Mouse (Mus musculus): ENCODE measurements around the gene Tmprss15. TPM values are rescaled to one million over a fixed set of nuclear protein-coding genes. Genes with fewer than 3 reads are reported as not detected.

The Tmprss15 gene
- polyA plus RNA-seq (2014; fragmentation: Nextera tagmentation; extraction: Ambion mirVana), result 0.03 TPM in 1 of 2 replicates, not detected in the other

GRCm38 (mm10) chr16:79090997-79091396 lies at the start of gene Tmprss15:
Tmprss15 (minus strand) TSS chr16:79091097.
- no peaks in the 10 kb centered on the region for H3K9me3 ChIP-seq (ENCODE audit: control insufficient read depth, low read length)
- 83% methylated on average over 4 of the region's 4 CpGs for WGBS
- no peak for DNase-seq (ENCODE audit: low spot score)
- H3K27me3 ChIP-seq (ENCODE audit: control insufficient read depth, insufficient read depth, low read length), result no peaks in the 10 kb centered on the region
- H3K4me1 ChIP-seq (ENCODE audit: control insufficient read depth, insufficient read depth, low read length), result no peaks in the 10 kb centered on the region
- no peak within 1 kb of the TSS for H3K4me2 ChIP-seq (ENCODE audit: low read depth, severe bottlenecking)
- no peak for ATAC-seq (ENCODE audit: insufficient number of reproducible peaks, low FRiP score, low TSS enrichment, low read depth)
- H3K27ac ChIP-seq (replicated peaks; ENCODE audit: low read depth, low read length), result no peak within 1 kb of the TSS
- no peaks in the 10 kb centered on the region for H3K36me3 ChIP-seq (ENCODE audit: control insufficient read depth, insufficient read depth, low read length)
- no peak within 1 kb of the TSS for H3K4me3 ChIP-seq (ENCODE audit: low read depth, low read length)
- H3K9ac ChIP-seq (ENCODE audit: low read length), result no peak within 1 kb of the TSS

GRCm38 (mm10) chr16:79114879-79115278 lies 24.0 kb upstream of the Tmprss15 start:
- Histone ChIP-seq H3K36me3 (ENCODE audit: control insufficient read depth, insufficient read depth, low read length) (no peaks in the 10 kb centered on the region), H3K27ac (replicated peaks; ENCODE audit: low read depth, low read length) (no peak overlapping the region), H3K27me3 (ENCODE audit: control insufficient read depth, insufficient read depth, low read length) (no peaks in the 10 kb centered on the region), H3K4me1 (ENCODE audit: control insufficient read depth, insufficient read depth, low read length) (no peaks in the 10 kb centered on the region), H3K9me3 (ENCODE audit: control insufficient read depth, low read length) (no peaks in the 10 kb centered on the region), H3K9ac (ENCODE audit: low read length) (no peak overlapping the region), H3K4me2 (ENCODE audit: low read depth, severe bottlenecking) (no peak overlapping the region), H3K4me3 (ENCODE audit: low read depth, low read length) (no peak overlapping the region)
- ATAC-seq (ENCODE audit: insufficient number of reproducible peaks, low FRiP score, low TSS enrichment, low read depth) (no peak), DNase-seq (ENCODE audit: low spot score) (no peak)
- 80% methylated on average over 1 of the region's 1 CpGs for WGBS

- WGBS, result 66% methylated on average over 1 of the region's 1 CpGs
Observed at GRCm38 (mm10) chr16:79109516-79109915, 18.6 kb upstream of the Tmprss15 start.

GRCm38 (mm10) chr16:79108969-79109368 lies 18.1 kb upstream of the Tmprss15 start:
- H3K27me3 ChIP-seq (ENCODE audit: control insufficient read depth, insufficient read depth, low read length), result no peaks in the 10 kb centered on the region
- H3K36me3 ChIP-seq (ENCODE audit: control insufficient read depth, insufficient read depth, low read length), result no peaks in the 10 kb centered on the region
- H3K9ac ChIP-seq (ENCODE audit: low read length), result no peak overlapping the region
- DNase-seq (ENCODE audit: low spot score) (no peak), ATAC-seq (ENCODE audit: insufficient number of reproducible peaks, low FRiP score, low TSS enrichment, low read depth) (no peak)
- H3K4me2 ChIP-seq (ENCODE audit: low read depth, severe bottlenecking), result no peak overlapping the region
- 80% methylated on average over 5 of the region's 5 CpGs for WGBS
- no peaks in the 10 kb centered on the region for H3K4me1 ChIP-seq (ENCODE audit: control insufficient read depth, insufficient read depth, low read length)
- H3K9me3 ChIP-seq (ENCODE audit: control insufficient read depth, low read length), result no peaks in the 10 kb centered on the region
- no peak overlapping the region for H3K27ac ChIP-seq (replicated peaks; ENCODE audit: low read depth, low read length)
- H3K4me3 ChIP-seq (ENCODE audit: low read depth, low read length), result no peak overlapping the region

More at GRCm38 (mm10) chr16:79109516-79109915, 18.6 kb upstream of the Tmprss15 start:
- ATAC-seq (ENCODE audit: insufficient number of reproducible peaks, low FRiP score, low TSS enrichment, low read depth) (no peak), DNase-seq (ENCODE audit: low spot score) (no peak)
- Histone ChIP-seq H3K4me3 (ENCODE audit: low read depth, low read length) (no peak overlapping the region), H3K4me2 (ENCODE audit: low read depth, severe bottlenecking) (no peak overlapping the region), H3K9me3 (ENCODE audit: control insufficient read depth, low read length) (no peaks in the 10 kb centered on the region), H3K9ac (ENCODE audit: low read length) (no peak overlapping the region), H3K4me1 (ENCODE audit: control insufficient read depth, insufficient read depth, low read length) (no peaks in the 10 kb centered on the region), H3K36me3 (ENCODE audit: control insufficient read depth, insufficient read depth, low read length) (no peaks in the 10 kb centered on the region), H3K27me3 (ENCODE audit: control insufficient read depth, insufficient read depth, low read length) (no peaks in the 10 kb centered on the region), H3K27ac (replicated peaks; ENCODE audit: low read depth, low read length) (no peak overlapping the region)

DNA sequence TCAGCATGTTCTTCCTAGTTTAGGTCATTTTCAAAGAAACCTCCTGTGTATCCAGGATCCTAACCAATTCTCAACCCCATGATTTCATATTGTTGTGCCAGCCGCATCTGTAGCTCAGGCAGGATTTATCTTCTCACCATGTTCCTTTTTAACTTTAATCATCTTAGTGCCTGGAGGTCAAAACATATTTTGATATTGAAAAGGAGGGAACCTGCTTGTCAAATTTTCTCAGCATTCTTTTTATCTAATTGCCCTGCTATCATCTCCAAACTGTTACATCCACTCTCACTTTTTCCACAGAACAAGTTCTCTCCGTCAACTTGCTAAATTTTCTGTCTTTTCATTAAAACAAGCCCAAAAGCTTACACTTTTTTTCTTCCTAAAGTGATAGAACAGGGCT lies 9.4 kb upstream of the Tmprss15 start:
- Histone ChIP-seq H3K36me3 (ENCODE audit: control insufficient read depth, insufficient read depth, low read length) (no peaks in the 10 kb centered on the region), H3K4me1 (ENCODE audit: control insufficient read depth, insufficient read depth, low read length) (no peaks in the 10 kb centered on the region), H3K9ac (ENCODE audit: low read length) (no peak overlapping the region), H3K9me3 (ENCODE audit: control insufficient read depth, low read length) (no peaks in the 10 kb centered on the region), H3K27me3 (ENCODE audit: control insufficient read depth, insufficient read depth, low read length) (no peaks in the 10 kb centered on the region), H3K4me3 (ENCODE audit: low read depth, low read length) (no peak overlapping the region), H3K4me2 (ENCODE audit: low read depth, severe bottlenecking) (no peak overlapping the region), H3K27ac (replicated peaks; ENCODE audit: low read depth, low read length) (no peak overlapping the region)
- ATAC-seq (ENCODE audit: insufficient number of reproducible peaks, low FRiP score, low TSS enrichment, low read depth) (no peak), DNase-seq (ENCODE audit: low spot score) (no peak)
- WGBS, result 87% methylated on average over 2 of the region's 2 CpGs

DNA sequence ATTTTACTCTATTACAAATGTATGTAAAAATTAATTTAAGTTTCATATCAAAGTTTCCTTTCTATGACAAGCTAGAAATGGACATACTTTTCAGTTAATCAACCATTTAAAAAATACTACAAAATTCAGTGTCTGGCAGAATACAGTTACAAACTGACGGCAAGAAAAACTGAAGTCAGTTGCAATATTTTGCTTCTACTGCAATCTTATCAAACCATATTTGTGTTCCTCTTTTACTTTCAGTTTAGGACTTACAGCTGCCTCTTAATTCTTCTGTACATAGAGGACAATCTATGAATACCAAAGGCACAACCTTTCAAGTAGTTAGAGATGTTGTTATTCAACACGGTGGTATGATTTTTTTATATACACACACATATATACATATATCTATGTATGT lies 7.4 kb upstream of the Tmprss15 start:
- Histone ChIP-seq H3K4me1 (ENCODE audit: control insufficient read depth, insufficient read depth, low read length) (no peaks in the 10 kb centered on the region), H3K4me3 (ENCODE audit: low read depth, low read length) (no peak overlapping the region), H3K27ac (replicated peaks; ENCODE audit: low read depth, low read length) (no peak overlapping the region), H3K4me2 (ENCODE audit: low read depth, severe bottlenecking) (no peak overlapping the region), H3K9ac (ENCODE audit: low read length) (no peak overlapping the region), H3K36me3 (ENCODE audit: control insufficient read depth, insufficient read depth, low read length) (no peaks in the 10 kb centered on the region), H3K9me3 (ENCODE audit: control insufficient read depth, low read length) (no peaks in the 10 kb centered on the region), H3K27me3 (ENCODE audit: control insufficient read depth, insufficient read depth, low read length) (no peaks in the 10 kb centered on the region)
- 93% methylated on average over 2 of the region's 2 CpGs for WGBS
- DNase-seq (ENCODE audit: low spot score) (no peak), ATAC-seq (ENCODE audit: insufficient number of reproducible peaks, low FRiP score, low TSS enrichment, low read depth) (no peak)

DNA sequence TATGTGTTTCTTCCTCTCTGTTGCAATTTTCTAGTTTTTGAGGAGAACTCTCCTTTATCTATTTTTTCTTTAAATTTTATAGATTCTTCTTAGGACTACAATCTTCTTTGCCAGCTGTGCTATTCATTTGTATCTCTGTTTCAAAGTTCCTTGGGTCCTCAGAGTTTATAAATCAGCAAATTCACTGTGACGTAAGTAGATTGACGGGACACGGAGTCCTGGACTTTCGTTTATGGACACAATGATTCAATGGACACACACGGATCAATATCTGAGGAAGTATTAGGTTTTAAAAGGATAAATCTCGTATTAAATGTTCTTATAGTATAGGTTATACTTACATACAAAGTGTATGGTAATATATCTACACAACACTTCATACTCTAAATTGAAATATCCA lies 4.3 kb downstream of the Tmprss15 start:
- ATAC-seq (ENCODE audit: insufficient number of reproducible peaks, low FRiP score, low TSS enrichment, low read depth), result no peak
- H3K9me3 ChIP-seq (ENCODE audit: control insufficient read depth, low read length), result no peaks in the 10 kb centered on the region
- H3K4me2 ChIP-seq (ENCODE audit: low read depth, severe bottlenecking), result no peak overlapping the region
- no peak overlapping the region for H3K4me3 ChIP-seq (ENCODE audit: low read depth, low read length)
- DNase-seq (ENCODE audit: low spot score), result no peak
- H3K9ac ChIP-seq (ENCODE audit: low read length), result no peak overlapping the region
- H3K27me3 ChIP-seq (ENCODE audit: control insufficient read depth, insufficient read depth, low read length), result no peaks in the 10 kb centered on the region
- 87% methylated on average over 6 of the region's 6 CpGs for WGBS
- H3K36me3 ChIP-seq (ENCODE audit: control insufficient read depth, insufficient read depth, low read length), result no peaks in the 10 kb centered on the region
- no peaks in the 10 kb centered on the region for H3K4me1 ChIP-seq (ENCODE audit: control insufficient read depth, insufficient read depth, low read length)
- no peak overlapping the region for H3K27ac ChIP-seq (replicated peaks; ENCODE audit: low read depth, low read length)

GRCm38 (mm10) chr16:79063848-79064247 lies 27.0 kb downstream of the Tmprss15 start:
- WGBS, result 87% methylated on average over 1 of the region's 1 CpGs
- H3K9me3 ChIP-seq (ENCODE audit: control insufficient read depth, low read length), result no peaks in the 10 kb centered on the region
- no peaks in the 10 kb centered on the region for H3K4me1 ChIP-seq (ENCODE audit: control insufficient read depth, insufficient read depth, low read length)
- H3K9ac ChIP-seq (ENCODE audit: low read length), result no peak overlapping the region
- ATAC-seq (ENCODE audit: insufficient number of reproducible peaks, low FRiP score, low TSS enrichment, low read depth) (no peak), DNase-seq (ENCODE audit: low spot score) (no peak)
- H3K27ac ChIP-seq (replicated peaks; ENCODE audit: low read depth, low read length), result no peak overlapping the region
- no peaks in the 10 kb centered on the region for H3K27me3 ChIP-seq (ENCODE audit: control insufficient read depth, insufficient read depth, low read length)
- H3K4me2 ChIP-seq (ENCODE audit: low read depth, severe bottlenecking), result no peak overlapping the region
- no peaks in the 10 kb centered on the region for H3K36me3 ChIP-seq (ENCODE audit: control insufficient read depth, insufficient read depth, low read length)
- H3K4me3 ChIP-seq (ENCODE audit: low read depth, low read length), result no peak overlapping the region

GRCm38 (mm10) chr16:79058775-79059558 lies 31.9 kb downstream of the Tmprss15 start:
- 63% methylated on average over 12 of the region's 12 CpGs for WGBS

More at GRCm38 (mm10) chr16:79058775-79059558, 31.9 kb downstream of the Tmprss15 start:
- DNase-seq (ENCODE audit: low spot score), result peak; percentile 41
- no peaks in the 10 kb centered on the region for H3K36me3 ChIP-seq (ENCODE audit: control insufficient read depth, insufficient read depth, low read length)
- no peak overlapping the region for H3K4me2 ChIP-seq (ENCODE audit: low read depth, severe bottlenecking)
- ATAC-seq (ENCODE audit: insufficient number of reproducible peaks, low FRiP score, low TSS enrichment, low read depth), result no peak
- H3K9me3 ChIP-seq (ENCODE audit: control insufficient read depth, low read length), result no peaks in the 10 kb centered on the region
- H3K4me1 ChIP-seq (ENCODE audit: control insufficient read depth, insufficient read depth, low read length), result no peaks in the 10 kb centered on the region
- no peaks in the 10 kb centered on the region for H3K27me3 ChIP-seq (ENCODE audit: control insufficient read depth, insufficient read depth, low read length)
- H3K4me3 ChIP-seq (ENCODE audit: low read depth, low read length), result no peak overlapping the region
- H3K9ac ChIP-seq (ENCODE audit: low read length), result no peak overlapping the region
- no peak overlapping the region for H3K27ac ChIP-seq (replicated peaks; ENCODE audit: low read depth, low read length)
